Mouse (Mus musculus) embryonic facial prominence, embryonic 14.5 days (tissue): Measurements from ENCODE around the gene Wdfy2. TPM values are rescaled to one million over a fixed set of nuclear protein-coding genes. Genes with fewer than 3 reads are reported as not detected.

Experiments used
- ATAC-seq: fragments of 200-750 bp; cut with Nextera tagmentation; 2 replicates; pipeline ENCODE4 v1.8.0; 2017; ENCODE audit warnings: low read depth, moderate number of reproducible peaks, moderate TSS enrichment
- DNase-seq: peaks from one replicate; pipeline ENCODE4 v3.0.0-alpha.2; 2015; ENCODE audit warnings: low spot score
- H3K27ac ChIP-seq: fragments of 300-500 bp; sonication (generic); replicated peaks from 2 replicates; pipeline ENCODE4 v1.5.1; 2014; ENCODE audit warnings: low read depth, mild to moderate bottlenecking, low read length, moderate library complexity
- H3K27me3 ChIP-seq: fragments of 300-500 bp; sonication (generic); replicated peaks from 2 replicates; pipeline ENCODE4 v1.6.1; 2014; ENCODE audit warnings: low read length; ENCODE audit not compliant: control insufficient read depth, insufficient read depth
- H3K36me3 ChIP-seq: fragments of 300-500 bp; sonication (generic); 2 replicates; pipeline ENCODE4 v1.6.1; 2014; ENCODE audit warnings: low read length, mixed read lengths; ENCODE audit not compliant: control insufficient read depth, insufficient read depth
- H3K4me1 ChIP-seq: fragments of 300-500 bp; sonication (generic); 2 replicates; pipeline ENCODE4 v1.6.1; 2014; ENCODE audit warnings: antibody characterized with exemption, low read length; ENCODE audit not compliant: control insufficient read depth, insufficient read depth
- H3K4me2 ChIP-seq: fragments of 300-500 bp; sonication (generic); 2 replicates; pipeline ENCODE4 v1.6.1; 2014; ENCODE audit warnings: low read depth, mild to moderate bottlenecking, low read length, moderate library complexity, mixed read lengths
- H3K4me3 ChIP-seq: fragments of 300-500 bp; sonication (generic); 2 replicates; pipeline ENCODE4 v1.5.1; 2014; ENCODE audit warnings: low read depth, mild to moderate bottlenecking, low read length
- H3K9ac ChIP-seq: fragments of 300-500 bp; sonication (generic); 2 replicates; pipeline ENCODE4 v1.6.1; 2014; ENCODE audit warnings: low read depth, mild to moderate bottlenecking, low read length, moderate library complexity, mixed read lengths
- H3K9me3 ChIP-seq: fragments of 300-500 bp; sonication (generic); 2 replicates; pipeline ENCODE4 v1.6.1; 2016; ENCODE audit warnings: low read length; ENCODE audit not compliant: control insufficient read depth
- WGBS: fragments of 180-500 bp; shearing (Covaris S2); extraction: QIAGEN DNeasy Blood & Tissue Kit; methylation state at CpG from one replicate; pipeline ENCODE4 v1.1.7; 2014; 5-methylcytosine and 5-hydroxymethylcytosine counted together
- polyA plus RNA-seq: library from polyadenylated mRNA; unstranded; fragments of >200 nt; fragmentation: Nextera tagmentation; extraction: Ambion mirVana; gene quantifications from 2 replicates; pipeline ENCODE4 v1.2.1, GENCODE M21; 2014

Gene Wdfy2
- polyA plus RNA-seq, 1 experiment from 2014 or later, result 11.6 TPM

DNA sequence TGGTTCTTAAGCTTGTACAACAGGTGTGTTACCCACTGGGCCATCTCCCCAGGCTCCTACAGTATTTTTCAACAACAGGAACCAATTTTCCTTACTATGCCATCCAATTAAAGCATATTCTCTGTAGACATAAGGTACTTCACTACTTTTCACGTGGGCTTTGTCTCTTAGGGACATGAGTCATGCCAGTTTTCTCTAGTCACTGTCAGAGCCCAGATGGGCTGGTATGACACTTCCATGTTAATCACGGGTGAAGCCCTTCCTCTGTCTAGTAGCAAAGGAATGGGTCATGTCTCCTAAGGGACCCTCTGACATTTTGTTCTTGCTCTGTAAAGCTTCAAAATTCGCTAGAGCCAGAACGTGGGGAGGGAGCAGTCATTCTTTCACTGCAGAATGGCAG is 73.4 kb downstream of the Wdfy2 start:
- 75% methylated on average over 4 of the region's 4 CpGs for WGBS
- peak; percentile 68 for ATAC-seq
- no peaks in the 10 kb centered on the region for H3K4me1 ChIP-seq
- no peak overlapping the region for H3K9ac ChIP-seq
- H3K4me3 ChIP-seq, result no peak overlapping the region
- H3K9me3 ChIP-seq, result no peaks in the 10 kb centered on the region
- no peak for DNase-seq
- H3K27me3 ChIP-seq, result no peaks in the 10 kb centered on the region
- H3K36me3 ChIP-seq, result no peaks in the 10 kb centered on the region
- H3K27ac ChIP-seq, result no peak overlapping the region
- H3K4me2 ChIP-seq, result no peak overlapping the region

- no peak overlapping the region for H3K9ac ChIP-seq
- H3K4me3 ChIP-seq, result no peak overlapping the region
- no peak overlapping the region for H3K4me2 ChIP-seq
- 79% methylated on average over 6 of the region's 6 CpGs for whole genome bisulfite sequencing
- no peaks in the 10 kb centered on the region for H3K27me3 ChIP-seq
- H3K4me1 ChIP-seq, result no peaks in the 10 kb centered on the region
- ATAC-seq (no peak), DNase-seq (no peak)
- H3K27ac ChIP-seq, result no peak overlapping the region
- H3K9me3 ChIP-seq, result no peaks in the 10 kb centered on the region
- no peaks in the 10 kb centered on the region for H3K36me3 ChIP-seq
Observed at GRCm38 (mm10) chr14:62915146-62915685, 77.7 kb downstream of the Wdfy2 start.

DNA sequence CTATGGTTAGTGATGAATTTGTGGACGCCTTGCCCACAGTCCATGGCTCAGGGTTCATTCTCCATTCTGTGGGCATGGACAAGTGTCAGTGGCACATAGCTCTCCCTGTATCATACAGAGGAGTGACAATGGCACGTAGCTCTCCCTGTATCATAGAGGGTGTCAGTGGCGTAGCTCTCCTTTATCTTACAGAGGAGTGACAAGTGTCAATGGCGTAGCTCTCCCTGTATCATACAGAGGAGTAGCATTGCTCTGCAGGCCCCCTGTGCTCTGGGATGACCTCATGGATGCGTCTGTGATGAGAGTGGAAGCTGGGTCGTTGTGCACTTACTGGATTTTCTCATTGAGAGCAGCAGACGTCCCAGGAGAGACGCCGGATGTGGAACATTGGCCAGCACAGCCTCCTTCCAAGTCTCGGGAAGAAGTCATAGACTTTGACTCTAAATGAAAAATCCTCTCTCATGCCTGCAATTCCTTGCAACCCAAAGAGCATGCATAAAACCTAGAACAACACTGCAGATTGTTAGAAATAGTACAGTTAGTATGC is 79.1 kb downstream of the Wdfy2 start:
- no peak overlapping the region for H3K4me2 ChIP-seq
- 87% methylated on average over 10 of the region's 10 CpGs for WGBS
- H3K9ac ChIP-seq, result no peak overlapping the region
- no peaks in the 10 kb centered on the region for H3K27me3 ChIP-seq
- DNase-seq (no peak), ATAC-seq (no peak)
- H3K27ac ChIP-seq, result no peak overlapping the region
- H3K4me3 ChIP-seq, result no peak overlapping the region
- no peaks in the 10 kb centered on the region for H3K4me1 ChIP-seq
- no peaks in the 10 kb centered on the region for H3K9me3 ChIP-seq
- H3K36me3 ChIP-seq, result no peaks in the 10 kb centered on the region

- ATAC-seq, result no peak
- H3K4me2 ChIP-seq, result no peak overlapping the region
Observed at GRCm38 (mm10) chr14:62921401-62921800, 83.9 kb downstream of the Wdfy2 start.

DNA sequence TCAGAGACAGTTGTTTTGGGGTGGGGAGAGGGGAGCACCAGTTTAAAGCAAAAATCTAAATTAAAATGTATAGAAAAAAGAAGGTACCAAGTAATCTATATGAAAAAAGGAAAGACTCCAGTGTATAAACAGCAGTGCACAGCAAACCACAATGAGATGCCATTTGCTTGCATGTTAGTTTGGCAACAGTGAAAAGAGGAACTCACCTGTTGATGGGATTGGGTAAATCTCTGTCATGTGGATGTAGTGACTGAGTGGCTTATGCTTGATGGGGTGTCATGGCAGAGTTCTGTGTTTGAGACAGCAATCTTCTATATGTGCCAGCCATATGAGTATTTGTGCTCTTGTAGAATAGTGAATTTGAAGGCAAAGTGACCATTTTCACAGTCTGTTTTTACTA is 85.2 kb downstream of the Wdfy2 start:
- H3K4me3 ChIP-seq, result no peak overlapping the region
- H3K4me2 ChIP-seq, result no peak overlapping the region
- no peak overlapping the region for H3K9ac ChIP-seq
- H3K9me3 ChIP-seq, result 0 out of 2 replicates have a peak, but pooled peaks cover 3% of the 10 kb centered on the region
- H3K27ac ChIP-seq, result no peak overlapping the region
- ATAC-seq (no peak), DNase-seq (no peak)
- H3K36me3 ChIP-seq, result 0 out of 2 replicates have a peak, but pooled peaks cover 6% of the 10 kb centered on the region
- H3K4me1 ChIP-seq, result no peaks in the 10 kb centered on the region
- H3K27me3 ChIP-seq, result no peaks in the 10 kb centered on the region

More at GRCm38 (mm10) chr14:62921401-62921800, 83.9 kb downstream of the Wdfy2 start:
- H3K4me3 ChIP-seq, result no peak overlapping the region
- DNase-seq, result no peak
- 0 out of 2 replicates have a peak, but pooled peaks cover 6% of the 10 kb centered on the region for H3K36me3 ChIP-seq
- no peaks in the 10 kb centered on the region for H3K4me1 ChIP-seq
- no peak overlapping the region for H3K27ac ChIP-seq
- no peak overlapping the region for H3K9ac ChIP-seq
- H3K27me3 ChIP-seq, result no peaks in the 10 kb centered on the region
- whole genome bisulfite sequencing, result 83% methylated on average over 5 of the region's 5 CpGs
- H3K9me3 ChIP-seq, result 0 out of 2 replicates have a peak, but pooled peaks cover 3% of the 10 kb centered on the region

DNA sequence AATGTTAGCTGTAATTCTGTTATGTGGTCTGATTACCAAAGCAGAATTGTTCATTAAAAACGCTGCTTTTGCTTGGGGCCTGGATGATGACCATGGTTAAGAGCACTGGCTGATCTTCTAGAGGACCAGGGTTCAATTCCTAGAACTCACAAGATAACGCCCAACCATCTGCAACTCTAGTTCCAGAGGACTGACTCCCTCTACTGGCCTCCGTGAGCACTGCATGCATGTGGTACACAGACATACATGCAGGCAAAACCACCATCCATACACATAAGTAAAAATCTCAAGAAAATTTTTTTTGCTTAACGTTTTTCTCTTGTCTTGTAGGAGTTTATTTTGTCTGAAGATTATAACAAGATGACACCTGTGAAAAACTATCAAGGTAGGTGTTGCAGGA is 87.3 kb downstream of the Wdfy2 start:
- H3K4me2 ChIP-seq, result no peak overlapping the region
- H3K4me1 ChIP-seq, result no peaks in the 10 kb centered on the region
- no peak overlapping the region for H3K9ac ChIP-seq
- no peak for ATAC-seq
- no peak for DNase-seq
- 0 out of 2 replicates have a peak, but pooled peaks cover 6% of the 10 kb centered on the region for H3K36me3 ChIP-seq
- H3K27ac ChIP-seq, result no peak overlapping the region
- H3K27me3 ChIP-seq, result no peaks in the 10 kb centered on the region
- 0 out of 2 replicates have a peak, but pooled peaks cover 3% of the 10 kb centered on the region for H3K9me3 ChIP-seq
- WGBS, result 86% methylated on average over 4 of the region's 4 CpGs
- H3K4me3 ChIP-seq, result no peak overlapping the region

GRCm38 (mm10) chr14:62928101-62928541 is 90.6 kb downstream of the Wdfy2 start:
- no peak for ATAC-seq
- Histone ChIP-seq H3K4me3 (no peak overlapping the region), H3K4me2 (no peak overlapping the region), H3K36me3 (0 out of 2 replicates have a peak, but pooled peaks cover 6% of the 10 kb centered on the region), H3K9ac (no peak overlapping the region), H3K9me3 (0 out of 2 replicates have a peak, but pooled peaks cover 3% of the 10 kb centered on the region), H3K27me3 (no peaks in the 10 kb centered on the region), H3K27ac (no peak overlapping the region), H3K4me1 (no peaks in the 10 kb centered on the region)
- 72% methylated on average over 5 of the region's 5 CpGs for WGBS
- DNase-seq, result no peak

GRCm38 (mm10) chr14:62935361-62935760 is 97.9 kb downstream of the Wdfy2 start:
- Histone ChIP-seq H3K4me1 (no peaks in the 10 kb centered on the region), H3K9me3 (peaks cover 5% of the 10 kb centered on the region; the same call in 1 of the 2 replicates), H3K27ac (no peak overlapping the region), H3K4me2 (no peak overlapping the region), H3K9ac (no peak overlapping the region), H3K4me3 (no peak overlapping the region), H3K27me3 (no peaks in the 10 kb centered on the region), H3K36me3 (peaks cover 8% of the 10 kb centered on the region)
- DNase-seq (no peak), ATAC-seq (no peak)
- WGBS, result 81% methylated on average over 9 of the region's 9 CpGs
